Mouse (Mus musculus) left cerebral cortex, postnatal 36 days (tissue): Measurements from ENCODE around the gene Arhgap4. TPM values are rescaled to one million over a fixed set of nuclear protein-coding genes. Genes with fewer than 3 reads are reported as not detected.

ENCODE experiments used
- DNase-seq, 2 experiments: peaks; one replicate each; pipeline ENCODE4 v3.0.0; 2021 to 2022; ENCODE audit warnings: low spot score in 2 of 2, mixed read lengths in 1 of 2
- intact Hi-C: fragments of 180-260 bp; cut with DNase I; formaldehyde crosslinking; loops from one replicate; pipeline ENCODE4 v1.15.1; 2025
- total RNA-seq, 2 experiments: library from RNA; stranded (reverse); gene quantifications; 2 replicates each; pipeline ENCODE4 v1.2.3; 2021

Gene Arhgap4
- total RNA-seq, 2 experiments from 2014 or later = 3.0 to 6.6 TPM

- no peak for DNase-seq
- intact Hi-C loops = no loop called here
Observed at GRCm38 (mm10) chrX:73867852-73868251, 53.8 kb downstream of the Arhgap4 start.

GRCm38 (mm10) chrX:73867256-73867655, 54.4 kb downstream of the Arhgap4 start:
- no peak for DNase-seq
- intact Hi-C loops = no loop called here

GRCm38 (mm10) chrX:73864692-73865091, 57.0 kb downstream of the Arhgap4 start:
- intact Hi-C loops = no loop called here
- DNase-seq = no peak

DNA sequence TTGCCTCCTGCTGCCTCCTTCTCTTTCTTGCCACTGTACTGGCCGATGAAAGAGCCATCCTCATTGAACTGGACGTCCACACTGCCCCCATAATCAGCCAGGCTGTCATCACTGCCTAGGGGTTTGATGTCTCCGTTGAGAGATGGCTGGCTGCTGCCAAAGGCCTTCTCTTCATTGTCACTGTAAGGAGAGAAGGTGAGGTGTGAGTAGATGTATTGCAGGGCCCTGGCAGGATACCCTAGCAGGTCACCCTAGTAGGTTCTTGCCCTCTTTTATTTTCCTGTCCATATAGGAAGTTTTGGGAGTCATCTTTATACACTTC, 66.6 kb downstream of the Arhgap4 start:
- intact Hi-C loops = no loop called here
- DNase-seq = no peak

DNA sequence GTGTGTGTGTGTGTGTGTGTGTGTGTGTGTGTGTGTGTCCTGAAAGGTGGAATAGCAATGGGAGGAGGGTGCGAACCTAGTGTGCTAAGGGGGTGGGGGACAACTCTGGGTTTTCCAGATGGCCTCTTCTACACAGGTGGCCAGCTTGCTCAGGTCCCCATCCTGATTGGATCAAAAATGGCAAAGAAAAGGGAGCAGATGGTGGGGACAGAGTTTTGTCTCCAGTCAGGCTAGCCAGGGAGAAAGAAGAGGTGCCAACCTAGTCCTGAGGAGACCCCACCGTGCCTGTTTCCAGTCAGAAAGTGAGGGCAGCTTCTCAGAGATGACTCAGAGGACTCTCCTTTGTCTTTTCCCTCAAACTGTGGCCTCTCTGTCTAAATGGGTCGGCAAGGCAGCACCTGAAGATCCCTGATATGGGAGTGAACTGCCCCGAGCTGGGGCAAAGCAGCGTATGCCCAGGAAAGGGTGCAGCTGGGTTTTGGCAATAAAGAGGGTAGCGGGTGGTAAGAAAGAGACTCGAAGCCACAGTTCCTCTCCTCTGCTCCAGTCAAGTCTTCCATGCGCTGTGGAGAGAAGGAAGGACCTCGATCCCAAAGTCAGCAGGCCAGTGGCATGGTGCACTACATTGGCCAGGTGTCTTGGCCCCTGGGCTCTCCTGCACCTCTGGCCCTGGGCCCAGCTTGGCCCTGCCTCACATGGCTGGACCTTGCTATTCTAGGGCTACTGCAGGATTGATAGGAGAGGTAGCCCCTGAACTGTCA, 67.2 kb downstream of the Arhgap4 start:
- intact Hi-C loops = no loop called here
- no peak for DNase-seq

Other genes starting within 250 kb of the Arhgap4 start
- gene Slc6a8, start 248.7 kb downstream of the Arhgap4 start, total RNA-seq = 100 to 1,000 TPM in 1 of 2 experiments, 10 to 100 TPM in 1; 98.6 to 104 TPM
- 10 to 100 TPM; 77.9 to 83.8 TPM for gene Bcap31, start 205.7 kb downstream of the Arhgap4 start, total RNA-seq
- 10 to 100 TPM; 11.8 to 13.6 TPM for gene Abcd1, start 205.3 kb downstream of the Arhgap4 start, total RNA-seq
- 10 to 100 TPM in 1 of 2 experiments, 1 to 10 TPM in 1; 9.8 to 10.2 TPM for gene Plxnb3, start 164.8 kb downstream of the Arhgap4 start, total RNA-seq
- 10 to 100 TPM in 1 of 2 experiments, 1 to 10 TPM in 1; 8.2 to 10.4 TPM for gene Srpk3, start 147.5 kb downstream of the Arhgap4 start, total RNA-seq
- 100 to 1,000 TPM; 179 to 205 TPM for gene Idh3g, start 135.0 kb downstream of the Arhgap4 start, total RNA-seq
- gene Ssr4, start 134.8 kb downstream of the Arhgap4 start, total RNA-seq = 10 to 100 TPM; 81.2 to 95.9 TPM
- 100 to 1,000 TPM; 116 to 121 TPM for gene Pdzd4, start 96.9 kb downstream of the Arhgap4 start, total RNA-seq
- gene Avpr2, start 29.8 kb downstream of the Arhgap4 start, total RNA-seq = not detected
- 100 to 1,000 TPM; 131 to 179 TPM for gene L1cam, start 25.8 kb downstream of the Arhgap4 start, total RNA-seq
- gene Naa10, start 74 bp upstream of the Arhgap4 start, total RNA-seq = 10 to 100 TPM; 52.5 to 54.7 TPM
- gene Renbp, start 9.0 kb upstream of the Arhgap4 start, total RNA-seq = 1 to 10 TPM; 5.5 to 7.3 TPM
- gene Hcfc1, start 44.5 kb upstream of the Arhgap4 start, total RNA-seq = 10 to 100 TPM; 69.4 to 75.1 TPM
- gene Irak1, start 102.0 kb upstream of the Arhgap4 start, total RNA-seq = 10 to 100 TPM; 44.0 to 53.8 TPM
- gene Opn1mw, start 205.6 kb upstream of the Arhgap4 start, total RNA-seq = under 1 TPM in 1 of 2 experiments, not detected in 1; 0.66 TPM
- gene Mecp2, start 213.5 kb upstream of the Arhgap4 start, total RNA-seq = 10 to 100 TPM; 82.0 to 91.2 TPM
- not detected for gene Tex28, start 246.0 kb upstream of the Arhgap4 start, total RNA-seq